ENCODE assay signal across 8 mouse cellular contexts in genomic region chr19:44554490-44554860, GRCm38 (mm10). TPM values are rescaled to one million over a fixed set of nuclear protein-coding genes. Genes with fewer than 3 reads are reported as not detected.
DNase-seq lines count a peak whose midpoint lies in the region; ATAC-seq and TF ChIP-seq lines count a peak whose summit lies in the region.

No protein-coding gene starts in this region.

- peak overlapping the region; percentile 82 for H3K9ac ChIP-seq in heart, embryonic 15.5 days

- TF ChIP-seq CTCF in G1E (IDR thresholded peaks at IDR 0.05; ENCODE audit: low read depth, low read length): no peak

- H3K4me1 ChIP-seq in heart, embryonic 15.5 days (replicated peaks): peaks cover 12% of the 10 kb centered on the region
- peaks cover 20% of the 10 kb centered on the region for H3K4me1 ChIP-seq in G1E (ENCODE audit: insufficient read depth, low read depth, low read length)

- H3K27me3 ChIP-seq in heart, embryonic 15.5 days: 0 out of 2 replicates have a peak, but pooled peaks cover 4% of the 10 kb centered on the region
- H3K27me3 ChIP-seq in G1E (ENCODE audit: insufficient read depth, low read length): 0 out of 2 replicates have a peak, but pooled peaks cover 7% of the 10 kb centered on the region

- peak overlapping the region; percentile 80 for H3K27ac ChIP-seq in heart, embryonic 15.5 days
- H3K27ac ChIP-seq in macrophage: peak overlapping the region; percentile 79

- 4% methylated on average over 8 of the region's 8 CpGs for WGBS in heart, embryonic 15.5 days
- 6% methylated on average over 8 of the region's 8 CpGs for WGBS in macrophage (ENCODE audit: missing documents)

- H3K4me3 ChIP-seq in heart, embryonic 15.5 days: peak overlapping the region; percentile 73
- peak overlapping the region; percentile 99 for H3K4me3 ChIP-seq in G1E (ENCODE audit: low read depth, low read length)
- peak overlapping the region; percentile 99 for H3K4me3 ChIP-seq in macrophage (ENCODE audit: inconsistent target)

- peaks cover 42% of the 10 kb centered on the region for H3K36me3 ChIP-seq in heart, embryonic 15.5 days
- H3K36me3 ChIP-seq in G1E (replicated peaks): peaks cover 44% of the 10 kb centered on the region
- peaks cover 40% of the 10 kb centered on the region for H3K36me3 ChIP-seq in macrophage (ENCODE audit: inconsistent target)

- peak overlapping the region; percentile 81 for H3K4me2 ChIP-seq in heart, embryonic 15.5 days

- H3K79me2 ChIP-seq in macrophage (ENCODE audit: inconsistent target): peaks cover 27% of the 10 kb centered on the region

- no peak for ATAC-seq in heart, embryonic 15.5 days (replicated peaks; ENCODE audit: insufficient number of reproducible peaks, insufficient read depth, low FRiP score, low read depth)
- ATAC-seq in G1E (ENCODE audit: extremely low read depth, insufficient number of reproducible peaks, low FRiP score, poor library complexity, severe bottlenecking): no peak
- peak; percentile 58 for ATAC-seq in granulocyte monocyte progenitor cell, adult 5-6 weeks (replicated peaks; ENCODE audit: poor library complexity, severe bottlenecking)

- no peak for DNase-seq in heart, adult 18-20 months
- DNase-seq in G1E (ENCODE audit: low spot score): peak; percentile 57
- DNase-seq in thymus, postnatal 14 days: no peak
- DNase-seq in cerebellum, adult 11 months: no peak
- DNase-seq in gastrocnemius, adult 8-10 months (ENCODE audit: low spot score in 2 of 2): no peak

- H3K9me3 ChIP-seq in heart, embryonic 15.5 days (replicated peaks): no peaks in the 10 kb centered on the region
- H3K9me3 ChIP-seq in G1E (replicated peaks): no peaks in the 10 kb centered on the region

RNA-seq across cellular contexts. Expression of gene Ndufb8, which starts 0.8 kb away (rescaled TPM):
- polyA plus RNA-seq in heart, embryonic 15.5 days (2015; fragmentation: Nextera tagmentation; extraction: Ambion mirVana): 947 and 1,069 TPM in 2 replicates
- total RNA-seq in heart, adult 18-20 months (2021): 1,000 to 10,000 TPM; 1,929 to 2,019 TPM
- total RNA-seq in G1E (2014; fragmentation: Nextera tagmentation) (93.1 and 136 TPM in 2 replicates), G1E (2017) (362 and 370 TPM in 2 replicates)
- polyA plus RNA-seq in G1E (2012) (214 and 238 TPM in 2 replicates), macrophage (2018) (162 to 351 TPM (median 235 TPM) in 3 replicates)
- total RNA-seq in granulocyte monocyte progenitor cell, adult 5-6 weeks (2014; fragmentation: Nextera tagmentation): 424 and 454 TPM in 2 replicates
- total RNA-seq in granulocyte monocyte progenitor cell, adult 5-6 weeks (2017): 298 and 303 TPM in 2 replicates
- 10 to 100 TPM; 11.6 to 87.2 (median 31.0) TPM for total RNA-seq in macrophage (2018; cell fraction: chromatin; rRNA removed)
- 100 to 1,000 TPM; 185 to 301 (median 252) TPM for total RNA-seq in macrophage (2018; cell fraction: cytosol; rRNA removed)
- 100 to 1,000 TPM in 3 of 26 experiments, 10 to 100 TPM in 23; 28.3 to 123 (median 56.3) TPM for total RNA-seq in macrophage (2018; cell fraction: nucleus; rRNA removed)
- 100 to 1,000 TPM; 871 to 993 (median 922) TPM for total RNA-seq in gastrocnemius, adult 8-10 months (2022)

RNA-seq across cellular contexts. Expression of gene Gm20538, which starts 1.8 kb away (rescaled TPM):
- polyA plus RNA-seq in heart, embryonic 15.5 days (2015; fragmentation: Nextera tagmentation; extraction: Ambion mirVana): not detected in 2 replicates
- total RNA-seq in heart, adult 18-20 months (2021): not detected
- not detected in 2 replicates for total RNA-seq in G1E (2014; fragmentation: Nextera tagmentation)
- total RNA-seq in G1E (2017): not detected in 2 replicates
- not detected in 2 replicates for polyA plus RNA-seq in G1E (2012)
- total RNA-seq in granulocyte monocyte progenitor cell, adult 5-6 weeks (2014; fragmentation: Nextera tagmentation): not detected in 2 replicates
- not detected in 2 replicates for total RNA-seq in granulocyte monocyte progenitor cell, adult 5-6 weeks (2017)
- 10 to 100 TPM in 2 of 26 experiments, not detected in 24; 21.4 to 22.2 TPM for total RNA-seq in macrophage (2018; cell fraction: chromatin; rRNA removed)
- total RNA-seq in macrophage (2018; cell fraction: cytosol; rRNA removed): 1 to 10 TPM in 1 of 26 experiments, not detected in 25; 3.5 TPM
- 10 to 100 TPM in 2 of 26 experiments, 1 to 10 TPM in 1, not detected in 23; 9.8 to 12.6 (median 10.3) TPM for total RNA-seq in macrophage (2018; cell fraction: nucleus; rRNA removed)
- polyA plus RNA-seq in macrophage (2018): not detected in 3 replicates
- not detected for total RNA-seq in gastrocnemius, adult 8-10 months (2022)

RNA-seq across cellular contexts. Expression of gene Hif1an, which starts 8.2 kb away (rescaled TPM):
- polyA plus RNA-seq in heart, embryonic 15.5 days (2015; fragmentation: Nextera tagmentation; extraction: Ambion mirVana): 20.1 and 23.4 TPM in 2 replicates
- total RNA-seq in heart, adult 18-20 months (2021): 10 to 100 TPM; 57.1 to 58.1 TPM
- total RNA-seq in G1E (2014; fragmentation: Nextera tagmentation) (11.7 and 12.5 TPM in 2 replicates), G1E (2017) (7.4 and 9.9 TPM in 2 replicates)
- polyA plus RNA-seq in G1E (2012) (14.2 and 15.0 TPM in 2 replicates), macrophage (2018) (11.8 to 14.4 TPM (median 14.4 TPM) in 3 replicates)
- 8.5 and 9.5 TPM in 2 replicates for total RNA-seq in granulocyte monocyte progenitor cell, adult 5-6 weeks (2014; fragmentation: Nextera tagmentation)
- total RNA-seq in granulocyte monocyte progenitor cell, adult 5-6 weeks (2017): 4.8 and 9.9 TPM in 2 replicates
- 10 to 100 TPM; 18.8 to 47.6 (median 34.1) TPM for total RNA-seq in macrophage (2018; cell fraction: chromatin; rRNA removed)
- total RNA-seq in macrophage (2018; cell fraction: cytosol; rRNA removed): 10 to 100 TPM; 10.8 to 21.6 (median 14.7) TPM
- total RNA-seq in macrophage (2018; cell fraction: nucleus; rRNA removed): 10 to 100 TPM; 19.6 to 52.7 (median 28.3) TPM
- 100 to 1,000 TPM; 122 to 163 (median 137) TPM for total RNA-seq in gastrocnemius, adult 8-10 months (2022)

RNA-seq across cellular contexts. Expression of gene Sec31b, which starts 8.8 kb away (rescaled TPM):
- 1.7 and 1.9 TPM in 2 replicates for polyA plus RNA-seq in heart, embryonic 15.5 days (2015; fragmentation: Nextera tagmentation; extraction: Ambion mirVana)
- 10 to 100 TPM in 1 of 2 experiments, 1 to 10 TPM in 1; 9.4 to 10.2 TPM for total RNA-seq in heart, adult 18-20 months (2021)
- total RNA-seq in G1E (2014; fragmentation: Nextera tagmentation) (0.98 and 1.4 TPM in 2 replicates), G1E (2017) (0.12 and 0.16 TPM in 2 replicates)
- polyA plus RNA-seq in G1E (2012) (0.21 and 0.37 TPM in 2 replicates), macrophage (2018) (0.06 to 0.42 TPM (median 0.11 TPM) in 3 replicates)
- 0.67 and 4.0 TPM in 2 replicates for total RNA-seq in granulocyte monocyte progenitor cell, adult 5-6 weeks (2014; fragmentation: Nextera tagmentation)
- 0.62 and 0.95 TPM in 2 replicates for total RNA-seq in granulocyte monocyte progenitor cell, adult 5-6 weeks (2017)
- 1 to 10 TPM; 1.8 to 5.5 (median 3.9) TPM for total RNA-seq in macrophage (2018; cell fraction: chromatin; rRNA removed)
- under 1 TPM in 25 of 26 experiments, not detected in 1; 0.04 to 0.29 (median 0.11) TPM for total RNA-seq in macrophage (2018; cell fraction: cytosol; rRNA removed)
- 1 to 10 TPM in 23 of 26 experiments, under 1 TPM in 3; 0.34 to 3.7 (median 1.8) TPM for total RNA-seq in macrophage (2018; cell fraction: nucleus; rRNA removed)
- total RNA-seq in gastrocnemius, adult 8-10 months (2022): 10 to 100 TPM; 18.0 to 21.4 (median 19.5) TPM

Comparison
In these comparisons a context has a peak if more than half of its experiments do, and no peak if none do; other contexts are left out.
1. RNA of gene Hif1an, which starts 8.2 kb away (total RNA-seq): 122 to 163 TPM in gastrocnemius, adult 8-10 months and 57.1 to 58.1 TPM in heart, adult 18-20 months; 7.4 to 12.5 TPM in G1E and 4.8 to 9.9 TPM in granulocyte monocyte progenitor cell, adult 5-6 weeks; every median in the first group is over 4 times any median in the second.
2. Peak in every context shown above with its lines, with median percentiles within 50 percentile points of each other: H3K4me3 ChIP-seq.